Mouse (Mus musculus) frontal cortex, postnatal 36 days (tissue): Measurements from ENCODE around the gene Hid1.

Experiments used
- DNase-seq, 2 experiments: peaks; one replicate each; pipeline ENCODE4 v3.0.0; 2022; ENCODE audit warnings: low spot score in 2 of 2

Hid1 gene

DNA sequence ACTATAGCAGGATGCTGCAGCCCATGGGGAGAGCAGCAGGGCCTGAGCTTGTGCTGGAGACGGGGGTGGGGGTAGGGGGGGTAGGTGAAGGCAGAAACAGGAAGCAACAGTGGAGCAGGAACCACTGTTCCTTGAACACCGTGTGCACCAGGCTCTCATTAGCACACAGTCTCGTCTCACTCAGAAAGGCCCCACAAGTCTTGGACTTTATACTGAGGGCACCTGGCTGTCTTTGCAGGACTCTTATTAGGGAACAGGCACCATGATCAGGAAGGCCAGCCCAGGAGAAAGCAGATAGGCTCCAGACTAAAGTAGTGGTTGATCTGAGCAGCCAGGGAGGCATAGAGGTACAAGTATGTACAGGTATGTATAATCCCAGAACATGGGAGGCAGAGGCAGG is 30.2 kb downstream of the Hid1 start:
- DNase-seq, result no peak

DNA sequence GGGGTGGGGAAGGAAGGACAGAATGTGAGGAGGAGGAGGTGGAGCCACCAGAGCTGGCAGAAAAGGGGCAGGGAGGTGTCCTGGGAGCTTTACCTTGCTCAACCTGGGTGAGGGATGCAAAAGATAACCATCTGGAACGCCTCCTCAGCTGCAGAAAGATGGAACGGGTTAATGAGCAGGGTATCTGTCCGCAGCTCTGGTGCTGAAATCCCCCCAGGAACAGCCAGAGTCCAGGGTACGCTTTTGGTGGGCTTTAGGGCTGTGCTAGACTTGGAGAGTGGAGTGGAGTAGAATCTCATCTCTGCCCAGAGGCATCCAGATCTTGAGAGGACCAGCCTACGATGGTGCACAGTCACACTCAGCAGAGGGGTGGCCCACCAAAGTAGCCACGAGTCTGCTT is 31.4 kb downstream of the Hid1 start:
- no peak for DNase-seq

DNA sequence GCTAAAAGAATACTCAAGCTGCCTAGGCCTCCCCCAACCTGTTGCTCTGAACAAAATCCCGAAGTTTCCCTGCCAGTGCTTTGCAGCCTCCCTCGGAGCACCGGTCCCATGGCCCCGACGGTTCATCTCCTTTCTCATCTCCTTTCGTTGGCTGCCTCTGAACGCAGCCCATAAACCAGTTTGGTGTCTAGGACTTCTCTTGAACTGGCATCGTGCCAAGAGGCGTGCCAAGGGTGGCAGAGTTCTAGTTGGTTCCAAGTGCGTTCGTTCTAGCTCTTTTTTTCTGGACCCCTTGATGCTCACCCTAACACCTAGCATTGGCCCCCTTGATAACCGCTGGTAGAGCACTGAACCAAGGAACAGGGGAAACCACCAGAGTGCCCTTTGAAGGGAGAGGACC is 32.3 kb downstream of the Hid1 start:
- no peak for DNase-seq

DNA sequence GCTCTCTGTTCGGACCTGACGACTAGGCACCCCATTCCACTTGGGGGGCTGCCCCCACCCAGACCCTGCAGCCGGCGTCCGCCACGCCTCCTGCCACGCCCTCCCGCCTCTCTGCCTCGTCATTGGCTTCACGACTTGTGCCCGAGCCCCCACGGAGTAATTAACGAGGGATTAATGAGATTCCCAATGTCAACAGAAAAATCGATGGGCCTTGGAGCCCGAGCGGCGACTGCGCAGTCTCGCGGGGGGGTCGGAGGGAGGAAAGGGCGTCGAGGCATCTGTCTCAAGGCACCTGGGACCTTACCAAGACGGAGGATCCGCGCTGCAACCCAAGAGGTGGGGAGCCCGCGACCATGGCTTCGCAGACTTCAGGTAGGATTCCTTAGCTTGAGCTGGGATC is 33.0 kb downstream of the Hid1 start, which contains the start of gene Otop3:
Otop3 (plus strand) TSS at position 201 of the 400 bp plus-strand sequence.
- DNase-seq, result no peak

DNA sequence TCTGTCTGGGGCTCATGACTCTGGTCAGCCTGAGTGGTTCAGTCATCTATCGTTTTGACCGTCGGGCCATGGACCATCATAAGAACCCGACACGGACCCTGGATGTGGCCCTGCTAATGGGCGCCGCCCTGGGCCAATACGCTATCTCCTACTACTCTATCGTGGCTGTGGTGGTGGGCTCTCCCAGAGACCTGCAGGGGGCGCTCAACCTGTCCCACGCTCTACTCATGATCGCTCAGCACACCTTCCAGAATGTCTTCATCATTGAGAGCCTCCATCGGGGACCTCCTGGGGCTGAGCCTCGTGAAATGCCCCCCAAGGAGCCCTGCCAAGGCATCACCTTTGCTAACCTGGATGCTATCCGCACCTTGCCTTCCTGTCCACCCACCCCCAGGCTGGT is 38.2 kb downstream of the Hid1 start:
- no peak for DNase-seq

DNA sequence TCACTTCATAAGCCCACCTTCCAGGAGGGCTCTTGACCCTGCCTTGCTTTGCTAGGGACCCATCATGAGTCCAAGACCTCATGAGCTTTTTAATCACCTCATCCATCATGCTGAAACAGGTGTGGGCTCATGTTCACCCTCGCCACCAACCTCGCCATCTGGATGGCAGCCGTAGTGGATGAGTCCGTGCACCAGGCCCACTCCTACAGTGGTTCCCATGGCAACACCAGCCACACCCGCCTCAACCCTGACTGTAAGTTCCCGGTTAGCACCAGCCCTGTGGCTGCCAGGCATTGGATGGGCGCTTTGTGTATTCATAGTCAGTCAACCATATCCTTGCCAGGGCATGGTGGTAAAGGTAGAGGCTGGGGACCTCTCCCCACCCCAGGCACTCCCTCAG is 40.8 kb downstream of the Hid1 start:
- DNase-seq, result peak; percentile 55 to 61

DNA sequence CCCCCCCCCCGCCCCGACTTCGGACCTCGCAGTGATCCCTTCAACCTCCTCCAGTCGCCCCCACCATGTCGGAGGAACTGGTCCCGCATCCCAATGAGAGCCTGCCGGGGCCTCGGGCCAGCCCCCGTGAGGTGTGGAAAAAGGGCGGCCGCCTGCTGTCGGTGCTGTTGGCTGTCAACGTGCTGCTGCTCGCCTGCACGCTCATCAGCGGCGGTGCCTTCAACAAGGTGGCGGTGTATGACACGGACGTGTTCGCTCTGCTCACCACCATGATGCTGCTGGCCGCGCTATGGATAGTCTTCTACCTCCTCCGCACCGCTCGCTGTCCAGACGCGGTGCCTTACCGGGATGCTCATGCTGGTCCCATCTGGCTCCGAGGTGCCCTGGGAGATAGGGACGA is 44.2 kb downstream of the Hid1 start:
- DNase-seq, result no peak

DNA sequence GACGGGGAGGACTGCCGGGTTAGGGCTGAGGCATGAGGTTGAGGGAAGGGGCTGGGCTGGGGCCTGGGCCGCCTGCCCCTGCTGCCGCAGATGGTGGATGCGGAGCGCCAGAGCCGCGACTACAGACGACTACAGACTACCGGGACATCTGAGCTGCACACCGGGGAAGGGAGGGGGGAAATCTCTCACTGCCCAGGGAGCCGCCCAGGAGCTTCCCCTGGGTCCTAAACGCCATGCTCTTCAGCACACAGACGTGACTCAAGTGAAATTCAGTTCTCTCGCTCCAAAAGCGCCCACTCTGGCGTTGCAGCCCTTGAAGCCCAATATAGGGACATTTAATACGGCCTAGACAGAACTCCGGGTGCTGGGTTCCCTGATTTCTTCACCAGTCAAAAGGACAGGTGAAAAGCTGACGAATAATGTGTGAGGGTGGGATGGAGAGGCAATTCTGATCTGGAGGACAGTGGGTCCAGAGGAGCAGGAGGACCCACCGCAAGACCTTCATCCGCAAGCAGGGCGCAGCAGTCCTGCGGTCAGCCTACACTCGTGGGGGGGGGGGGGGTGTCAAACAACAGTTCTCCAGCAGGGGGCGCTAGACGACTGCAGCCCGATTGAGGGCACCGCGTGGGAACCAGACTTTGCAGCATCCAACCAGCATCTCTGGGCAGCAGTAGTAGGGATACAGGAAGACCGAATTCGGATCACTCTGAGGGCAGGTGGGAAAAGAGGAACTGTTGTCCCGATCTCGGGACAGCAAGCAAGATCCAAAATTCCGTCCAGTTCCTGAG is 45.5 kb downstream of the Hid1 start, which contains the start of gene Ush1g:
Ush1g (minus strand) TSS at position 136 of the 788 bp plus-strand sequence.
- no peak for DNase-seq

DNA sequence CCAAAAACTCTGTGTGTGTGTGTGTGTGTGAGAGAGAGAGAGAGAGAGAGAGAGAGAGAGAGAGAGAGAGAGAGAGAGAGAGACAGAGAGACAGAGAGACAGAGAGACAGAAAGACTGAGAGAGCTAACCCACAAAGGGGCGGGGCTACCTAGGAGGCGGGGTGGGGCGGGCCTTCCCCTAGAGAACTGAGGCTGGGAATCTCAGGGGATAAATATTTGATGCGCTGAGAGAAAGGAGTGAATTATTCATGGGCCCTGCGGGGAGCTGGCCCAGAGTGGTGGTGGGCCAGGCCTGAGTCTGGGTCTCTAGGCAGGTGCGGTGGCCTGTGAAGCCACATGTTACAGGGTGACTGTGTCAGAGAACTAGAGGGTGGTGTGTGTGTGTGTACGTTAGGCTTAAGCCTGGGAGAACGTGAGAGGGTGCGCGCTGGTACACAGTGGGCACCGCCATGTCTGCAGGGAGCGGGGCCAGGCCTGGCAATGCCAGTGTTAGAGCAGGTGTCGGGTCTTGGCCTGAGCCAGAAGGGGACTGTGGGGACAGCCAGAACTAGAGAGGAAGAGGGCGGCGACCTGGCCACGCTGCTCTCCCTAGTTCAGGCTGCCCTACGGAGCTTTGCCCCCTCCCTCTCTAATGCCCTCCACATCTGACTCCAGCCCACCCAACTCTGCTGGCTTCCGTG is 47.7 kb downstream of the Hid1 start:
- DNase-seq, result no peak

DNA sequence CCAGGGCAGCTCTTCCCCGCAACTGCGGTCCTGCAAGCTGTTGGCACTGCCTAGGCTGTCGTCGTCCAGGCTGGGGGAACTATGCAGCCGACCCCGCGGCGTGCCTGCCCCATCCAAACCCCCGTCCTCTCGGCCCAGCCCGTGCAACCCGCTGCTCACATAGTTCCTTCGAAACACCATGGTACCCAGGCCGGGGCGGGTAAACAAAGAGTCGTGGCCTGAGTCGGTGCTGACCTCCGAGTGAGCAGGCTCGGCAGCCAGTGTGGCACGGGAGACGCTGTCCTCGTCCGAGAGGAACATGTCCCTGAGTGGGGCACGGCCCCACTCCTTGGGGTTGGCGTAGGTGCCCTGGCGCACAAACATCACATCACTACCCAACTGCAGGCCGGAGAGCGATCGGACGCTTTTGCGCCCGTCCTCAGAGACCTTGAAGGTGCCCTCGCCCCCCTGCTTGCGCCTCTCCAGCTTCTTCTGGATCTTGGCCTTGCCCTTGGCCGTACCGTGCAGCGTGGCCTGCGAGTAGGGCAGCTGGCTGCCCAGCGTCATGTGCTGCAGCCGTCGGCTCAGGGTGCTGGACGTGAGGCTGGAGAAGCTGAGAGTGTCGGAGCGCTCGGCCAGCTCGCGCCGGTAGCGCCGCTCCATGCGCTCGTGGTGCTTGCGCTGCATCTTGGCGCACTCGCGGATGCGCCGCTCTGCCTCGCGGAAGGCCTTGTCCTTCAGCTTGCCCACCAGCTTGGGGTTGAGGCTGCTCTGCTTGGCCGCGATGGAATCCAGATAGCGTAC is 49.1 kb downstream of the Hid1 start:
- DNase-seq, result no peak

DNA sequence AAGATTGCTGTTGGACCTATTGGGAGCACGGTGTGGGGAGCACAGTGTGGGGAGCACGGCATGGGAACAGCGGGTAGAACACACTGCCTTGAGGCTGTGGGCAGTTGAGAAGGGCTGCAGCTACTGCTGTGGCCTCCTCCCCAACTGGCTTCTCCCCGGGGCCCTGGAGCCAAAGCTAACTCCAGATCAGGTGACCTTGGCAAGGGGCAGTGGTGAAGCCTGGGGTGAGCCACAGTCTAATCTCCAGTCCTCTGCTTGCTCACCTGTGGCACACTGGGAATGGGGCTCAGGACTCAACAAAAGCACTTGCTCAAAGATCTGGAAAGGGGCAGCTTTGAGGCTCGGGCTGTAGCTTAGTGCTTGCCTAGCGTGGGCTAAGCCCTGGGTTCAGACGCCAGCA is 50.4 kb downstream of the Hid1 start:
- no peak for DNase-seq

DNA sequence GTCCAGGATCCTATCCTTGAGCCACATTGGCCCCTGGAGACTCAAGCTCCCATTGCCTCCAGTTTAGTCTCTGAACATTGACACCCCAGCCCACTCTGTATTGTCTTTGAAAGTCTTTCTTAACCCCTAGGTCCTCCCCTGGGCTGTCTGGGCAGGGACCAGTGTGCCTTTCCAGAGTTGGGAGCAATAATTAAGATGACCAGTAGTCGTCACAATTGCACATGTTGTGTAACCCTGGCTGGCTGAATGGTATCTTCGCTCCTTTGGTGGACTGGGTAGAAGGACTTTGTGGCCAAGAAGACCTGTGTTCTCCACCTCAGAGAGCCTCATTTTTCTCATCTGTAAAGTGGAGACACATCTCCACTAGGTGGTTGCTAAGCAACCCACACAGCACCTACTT is 53.3 kb downstream of the Hid1 start:
- no peak for DNase-seq

DNA sequence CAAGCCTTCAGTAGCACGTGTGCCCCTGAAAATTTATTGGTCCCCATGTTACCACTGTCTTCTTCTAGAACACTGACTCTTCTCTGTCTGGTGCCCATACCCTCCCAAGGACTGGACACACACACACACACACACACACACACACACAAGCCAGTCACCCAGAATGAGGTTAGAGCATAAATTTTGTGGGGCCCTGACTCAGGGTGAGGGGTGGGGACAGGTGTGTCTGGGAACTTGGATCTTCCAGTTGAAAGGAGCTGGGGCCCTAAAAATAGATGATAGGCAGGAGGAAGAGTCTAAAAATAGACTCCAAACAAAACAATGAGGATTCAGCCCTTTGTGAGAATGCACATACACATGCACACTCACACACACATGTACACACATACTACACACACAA is 58.8 kb downstream of the Hid1 start:
- no peak for DNase-seq

DNA sequence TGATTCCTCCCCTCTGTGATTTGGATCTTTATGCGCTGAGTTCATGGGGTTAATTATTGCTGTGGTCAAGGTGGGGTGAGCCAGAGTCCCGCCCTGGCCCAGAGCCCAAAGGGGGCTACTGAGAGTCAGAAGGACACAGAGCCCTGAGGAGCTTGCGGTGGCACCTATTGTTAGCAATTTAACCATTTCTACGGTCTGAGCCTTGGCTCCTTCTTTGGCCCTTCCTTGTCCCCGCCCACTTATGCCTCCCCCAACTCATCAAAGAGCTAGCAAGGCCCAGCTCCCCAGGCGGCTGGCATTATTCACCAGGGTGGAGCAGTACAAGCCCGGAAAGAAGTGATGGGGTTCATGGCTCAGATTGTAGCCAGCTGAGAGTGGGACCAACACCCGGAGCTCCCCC is 60.7 kb downstream of the Hid1 start, which contains the start of gene Otop2:
Otop2 (plus strand) TSS at position 301 of the 400 bp plus-strand sequence.
- DNase-seq, result no peak

DNA sequence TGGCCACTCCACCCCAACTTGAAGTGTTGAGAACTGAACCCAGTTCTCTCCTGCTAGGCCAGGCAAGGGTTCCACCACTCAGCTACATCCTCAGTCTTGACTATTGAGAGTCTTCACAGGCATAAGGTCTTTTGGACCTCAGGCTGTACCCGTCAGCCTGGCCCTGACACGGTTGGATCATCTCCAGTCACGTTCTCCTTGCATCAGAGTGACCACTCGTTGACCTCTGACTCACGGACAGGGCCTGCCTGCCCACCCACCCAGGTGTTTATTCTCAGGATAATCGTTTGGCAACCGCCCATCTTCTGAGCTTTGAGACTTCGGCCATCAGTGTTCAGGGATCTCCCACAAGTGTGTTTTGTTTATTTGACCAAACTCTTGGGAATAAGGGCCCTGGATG is 64.4 kb downstream of the Hid1 start:
- no peak for DNase-seq

DNA sequence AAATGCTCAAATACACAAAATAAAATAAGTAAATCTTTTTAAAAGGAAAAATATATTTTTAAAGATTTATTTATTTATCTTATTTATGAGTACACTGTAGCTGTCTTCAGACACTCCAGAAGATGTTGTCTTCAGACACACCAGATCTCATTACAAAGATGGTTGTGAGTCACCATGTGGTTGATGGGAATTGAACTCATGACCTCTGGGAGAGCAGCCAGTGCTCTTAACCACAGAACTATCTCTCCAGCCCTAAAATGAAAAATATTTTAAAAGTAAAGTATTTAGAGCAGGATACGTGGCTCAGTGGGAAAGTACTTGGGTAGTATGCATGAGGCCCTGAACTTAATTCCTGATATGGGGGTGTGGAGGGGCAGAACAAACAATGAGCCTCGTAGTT is 66.2 kb downstream of the Hid1 start:
- no peak for DNase-seq

DNA sequence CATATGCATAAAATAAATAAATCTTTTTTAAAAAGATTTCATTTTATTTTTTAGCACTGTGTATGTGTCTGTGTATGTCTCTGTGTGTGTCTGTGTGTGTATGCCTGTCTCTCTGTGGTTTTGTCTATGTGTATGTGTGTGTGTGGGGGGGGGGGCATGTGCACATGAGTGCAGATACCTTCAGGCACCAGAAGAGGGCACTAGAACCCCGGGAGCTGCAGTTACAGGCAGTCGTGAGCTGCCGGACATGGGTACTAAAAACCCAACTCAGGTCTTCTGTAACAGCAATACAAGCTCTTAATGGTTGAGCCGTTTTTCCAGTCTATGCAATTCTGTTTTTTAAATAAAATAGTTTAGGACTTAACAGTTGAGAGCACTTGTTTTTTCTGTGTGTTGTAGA is 66.8 kb downstream of the Hid1 start:
- no peak for DNase-seq

DNA sequence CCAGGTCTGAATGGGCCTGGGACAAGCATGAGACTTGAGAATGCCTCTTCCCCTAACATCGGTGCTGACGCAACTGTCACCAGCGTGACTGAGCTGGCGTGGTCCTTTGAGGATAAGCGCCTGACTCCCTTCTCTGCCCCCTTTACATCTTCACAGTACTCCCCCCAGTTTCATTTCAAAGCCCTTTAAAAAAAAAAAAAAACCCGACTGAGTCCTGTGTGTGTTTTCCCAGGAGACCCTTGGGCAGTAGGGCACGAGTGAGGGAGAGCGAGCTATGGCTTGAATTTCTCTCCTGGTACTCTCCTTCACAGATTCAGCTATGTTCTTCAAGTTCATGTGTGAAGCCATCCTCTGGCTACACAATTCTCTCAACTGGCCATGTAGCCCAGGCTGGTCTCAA is 69.4 kb downstream of the Hid1 start:
- no peak for DNase-seq
